Mouse (Mus musculus): ENCODE data around the gene Wasf2.

Gene Wasf2

GRCm38 (mm10) chr4:133240934-133241908 lies 110.9 kb downstream of the Wasf2 start:
- peak; percentile 93 to 94 for DNase-seq

GRCm38 (mm10) chr4:133241910-133242309 lies 111.6 kb downstream of the Wasf2 start:
- DNase-seq: no peak

- no peak for DNase-seq
These were observed 112.4 kb downstream of the Wasf2 start for GRCm38 (mm10) chr4:133242710-133243109.

- DNase-seq: no peak
These were observed 113.2 kb downstream of the Wasf2 start for GRCm38 (mm10) chr4:133243538-133243937.

- DNase-seq: no peak
These were observed 114.0 kb downstream of the Wasf2 start for GRCm38 (mm10) chr4:133244289-133244688.

- no peak for DNase-seq
These were observed 116.8 kb downstream of the Wasf2 start for GRCm38 (mm10) chr4:133247072-133247471.

GRCm38 (mm10) chr4:133247806-133248449 lies 117.6 kb downstream of the Wasf2 start:
- no peak for DNase-seq
